Mouse (Mus musculus): ENCODE data around the gene Mogs. TPM values are rescaled to one million over a fixed set of nuclear protein-coding genes. Genes with fewer than 3 reads are reported as not detected.
A peak's percentile ranks its signal among the peaks of the same experiment; 100 is the strongest.

The Mogs gene
- total and polyA plus RNA-seq, 2 experiments from 2014 or later, result 18.8 to 40.3 TPM

DNA sequence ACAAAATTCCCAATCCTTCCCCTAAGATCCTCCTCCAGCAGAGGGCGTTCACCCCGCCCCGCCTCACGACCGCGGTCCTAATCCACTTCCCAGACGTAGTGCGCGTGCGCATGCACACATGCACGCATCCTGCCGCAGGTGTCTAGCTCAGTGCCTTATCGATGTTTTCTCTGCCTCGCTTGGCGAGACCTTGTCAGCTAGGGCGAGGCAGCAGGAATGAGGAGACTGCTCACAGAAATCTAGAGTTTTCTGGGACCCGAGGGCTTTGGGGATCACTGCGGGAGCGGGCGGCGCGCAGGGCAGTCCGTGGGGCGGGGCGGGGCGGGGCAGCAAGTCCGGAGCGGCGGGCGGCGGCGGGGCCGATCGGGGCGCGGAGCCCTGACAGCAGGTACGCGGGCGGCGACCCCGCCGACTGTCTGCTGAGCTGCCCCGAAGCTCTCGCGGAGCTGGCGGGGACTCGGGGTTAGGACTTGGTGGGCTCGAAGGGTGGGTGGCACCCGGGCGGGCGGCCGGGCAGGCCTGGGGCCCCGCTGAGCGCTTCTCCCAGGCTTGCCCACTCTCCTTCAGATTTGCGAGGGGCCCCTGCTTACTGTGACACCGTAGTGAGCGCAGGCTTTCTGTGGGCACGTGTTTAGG lies 50.4 kb downstream of the Mogs start, which contains the start of gene Dctn1:
Gene Dctn1 (plus strand): TSS at position 314 of the 636 bp plus-strand sequence.
- H3K27me3 ChIP-seq (ENCODE audit: insufficient read depth, low read length), result peaks cover 19% of the 10 kb centered on the region
- H3K9me3 ChIP-seq (ENCODE audit: low read length), result no peaks in the 10 kb centered on the region
- DNase-seq (ENCODE audit: low spot score) (peak; percentile 96), ATAC-seq (ENCODE audit: low FRiP score) (peak; percentile 87)
- peak within 1 kb of the TSS; percentile 83 for H3K4me3 ChIP-seq (ENCODE audit: low read depth, low read length)
- H3K9ac ChIP-seq (replicated peaks; ENCODE audit: low read length, poor library complexity, severe bottlenecking), result peak within 1 kb of the TSS; percentile 82
- peak within 1 kb of the TSS; percentile 67 for H3K4me2 ChIP-seq (ENCODE audit: low read depth, low read length, poor library complexity, severe bottlenecking)
- no peaks in the 10 kb centered on the region for H3K36me3 ChIP-seq (ENCODE audit: insufficient read depth, low read length)
- H3K27ac ChIP-seq (ENCODE audit: low read depth, low read length), result peak within 1 kb of the TSS; percentile 91
- H3K4me1 ChIP-seq (ENCODE audit: insufficient read depth, low read length), result peaks cover 6% of the 10 kb centered on the region; the same call in 1 of the 2 replicates
- WGBS, result under 1% methylated on average over 58 of the region's 58 CpGs
- TF ChIP-seq CTCF (IDR thresholded peaks at IDR 0.05), result peak; percentile 95

GRCm38 (mm10) chr6:83166243-83166630 lies 50.9 kb downstream of the Mogs start:
- peak; percentile 49 for DNase-seq (ENCODE audit: low spot score)

More at GRCm38 (mm10) chr6:83166243-83166630, 50.9 kb downstream of the Mogs start:
- peak; percentile 22; the same call in 1 of the 2 replicates for TF ChIP-seq CTCF (IDR thresholded peaks at IDR 0.05)
- H3K36me3 ChIP-seq (ENCODE audit: insufficient read depth, low read length), result no peaks in the 10 kb centered on the region
- H3K4me1 ChIP-seq (ENCODE audit: insufficient read depth, low read length), result peaks cover 6% of the 10 kb centered on the region; the same call in 1 of the 2 replicates
- ATAC-seq (ENCODE audit: low FRiP score), result peak; percentile 28; the same call in 1 of the 2 replicates
- H3K27ac ChIP-seq (ENCODE audit: low read depth, low read length), result peak overlapping the region; percentile 91
- H3K9me3 ChIP-seq (ENCODE audit: low read length), result no peaks in the 10 kb centered on the region
- H3K4me3 ChIP-seq (ENCODE audit: low read depth, low read length), result peak overlapping the region; percentile 83
- peak overlapping the region; percentile 82 for H3K9ac ChIP-seq (replicated peaks; ENCODE audit: low read length, poor library complexity, severe bottlenecking)
- peaks cover 14% of the 10 kb centered on the region for H3K27me3 ChIP-seq (ENCODE audit: insufficient read depth, low read length)
- under 1% methylated on average over 12 of the region's 12 CpGs for WGBS
- H3K4me2 ChIP-seq (ENCODE audit: low read depth, low read length, poor library complexity, severe bottlenecking), result peak overlapping the region; percentile 67

MicroRNA genes within 50 kb of the gene (microRNA counts, 519-probe panel; counts per million panel counts)
- 528 counts per million, percentile 58 among the panel's probes with 10 or more counts for microRNA mmu-miR-3470a+mmu-miR-3470b

Small RNAs within 50 kb of the gene (microRNA-seq; reads per million reads assigned to microRNA genes)
- gene Mir3470a (ENCODE audit: borderline number of aligned reads), result not detected

Other genes starting within 250 kb of the Mogs start
- 15.4 and 15.5 TPM in 2 replicates for gene Sema4f, start 175.7 kb upstream of the Mogs start, total RNA-seq (2014; rRNA removed)
- gene Sema4f, start 175.7 kb upstream of the Mogs start, polyA plus RNA-seq (2015; fragmentation: Nextera tagmentation; extraction: Ambion mirVana), result 16.6 and 16.9 TPM in 2 replicates
- gene M1ap, start 168.6 kb upstream of the Mogs start, total RNA-seq (2014; rRNA removed), result 1.2 TPM in 1 of 2 replicates, not detected in the other
- 0.12 TPM in 1 of 2 replicates, not detected in the other for gene M1ap, start 168.6 kb upstream of the Mogs start, polyA plus RNA-seq (2015; fragmentation: Nextera tagmentation; extraction: Ambion mirVana)
- 3.9 and 5.0 TPM in 2 replicates for gene Dok1, start 82.0 kb upstream of the Mogs start, total RNA-seq (2014; rRNA removed)
- gene Dok1, start 82.0 kb upstream of the Mogs start, polyA plus RNA-seq (2015; fragmentation: Nextera tagmentation; extraction: Ambion mirVana), result 1.1 and 2.3 TPM in 2 replicates
- gene Loxl3, start 81.3 kb upstream of the Mogs start, total RNA-seq (2014; rRNA removed), result 6.9 and 7.3 TPM in 2 replicates
- 4.7 and 5.6 TPM in 2 replicates for gene Loxl3, start 81.3 kb upstream of the Mogs start, polyA plus RNA-seq (2015; fragmentation: Nextera tagmentation; extraction: Ambion mirVana)
- gene Aup1, start 61.0 kb upstream of the Mogs start, total RNA-seq (2014; rRNA removed), result 180 and 190 TPM in 2 replicates
- gene Aup1, start 61.0 kb upstream of the Mogs start, polyA plus RNA-seq (2015; fragmentation: Nextera tagmentation; extraction: Ambion mirVana), result 130 and 155 TPM in 2 replicates
- gene Htra2, start 60.2 kb upstream of the Mogs start, total RNA-seq (2014; rRNA removed), result 45.4 and 56.5 TPM in 2 replicates
- 87.8 and 93.4 TPM in 2 replicates for gene Htra2, start 60.2 kb upstream of the Mogs start, polyA plus RNA-seq (2015; fragmentation: Nextera tagmentation; extraction: Ambion mirVana)
- 0.09 and 0.11 TPM in 2 replicates for gene Dqx1, start 57.7 kb upstream of the Mogs start, total RNA-seq (2014; rRNA removed)
- 0.30 and 0.32 TPM in 2 replicates for gene Dqx1, start 57.7 kb upstream of the Mogs start, polyA plus RNA-seq (2015; fragmentation: Nextera tagmentation; extraction: Ambion mirVana)
- gene Tlx2, start 45.2 kb upstream of the Mogs start, total RNA-seq (2014; rRNA removed), result not detected in 2 replicates
- gene Tlx2, start 45.2 kb upstream of the Mogs start, polyA plus RNA-seq (2015; fragmentation: Nextera tagmentation; extraction: Ambion mirVana), result not detected in 2 replicates
- gene Pcgf1, start 37.6 kb upstream of the Mogs start, total RNA-seq (2014; rRNA removed), result 11.8 and 20.4 TPM in 2 replicates
- 30.4 and 35.5 TPM in 2 replicates for gene Pcgf1, start 37.6 kb upstream of the Mogs start, polyA plus RNA-seq (2015; fragmentation: Nextera tagmentation; extraction: Ambion mirVana)
- gene Lbx2, start 29.1 kb upstream of the Mogs start, total RNA-seq (2014; rRNA removed), result not detected in 2 replicates
- gene Lbx2, start 29.1 kb upstream of the Mogs start, polyA plus RNA-seq (2015; fragmentation: Nextera tagmentation; extraction: Ambion mirVana), result 0.26 TPM in 1 of 2 replicates, not detected in the other
- 13.6 and 26.0 TPM in 2 replicates for gene Ccdc142, start 13.9 kb upstream of the Mogs start, total RNA-seq (2014; rRNA removed)
- gene Ccdc142, start 13.9 kb upstream of the Mogs start, polyA plus RNA-seq (2015; fragmentation: Nextera tagmentation; extraction: Ambion mirVana), result 6.0 TPM in 2 replicates
- 4.4 and 8.1 TPM in 2 replicates for gene Gm42688, start 13.9 kb upstream of the Mogs start, total RNA-seq (2014; rRNA removed)
- 3.5 and 4.4 TPM in 2 replicates for gene Gm42688, start 13.9 kb upstream of the Mogs start, polyA plus RNA-seq (2015; fragmentation: Nextera tagmentation; extraction: Ambion mirVana)
- gene Mrpl53, start 6.5 kb upstream of the Mogs start, total RNA-seq (2014; rRNA removed), result 46.4 and 57.2 TPM in 2 replicates
- gene Mrpl53, start 6.5 kb upstream of the Mogs start, polyA plus RNA-seq (2015; fragmentation: Nextera tagmentation; extraction: Ambion mirVana), result 115 and 118 TPM in 2 replicates
- gene Wbp1, start 6.1 kb downstream of the Mogs start, total RNA-seq (2014; rRNA removed), result 152 and 199 TPM in 2 replicates
- 85.3 and 91.6 TPM in 2 replicates for gene Wbp1, start 6.1 kb downstream of the Mogs start, polyA plus RNA-seq (2015; fragmentation: Nextera tagmentation; extraction: Ambion mirVana)
- 29.4 and 40.9 TPM in 2 replicates for gene Ino80b, start 9.9 kb downstream of the Mogs start, total RNA-seq (2014; rRNA removed)
- gene Ino80b, start 9.9 kb downstream of the Mogs start, polyA plus RNA-seq (2015; fragmentation: Nextera tagmentation; extraction: Ambion mirVana), result 14.6 and 16.2 TPM in 2 replicates
- 24.3 and 30.9 TPM in 2 replicates for gene Rtkn, start 20.0 kb downstream of the Mogs start, total RNA-seq (2014; rRNA removed)
- 12.5 and 14.6 TPM in 2 replicates for gene Rtkn, start 20.0 kb downstream of the Mogs start, polyA plus RNA-seq (2015; fragmentation: Nextera tagmentation; extraction: Ambion mirVana)
- 12.7 and 15.9 TPM in 2 replicates for gene Wdr54, start 40.9 kb downstream of the Mogs start, total RNA-seq (2014; rRNA removed)
- 21.5 and 27.5 TPM in 2 replicates for gene Wdr54, start 40.9 kb downstream of the Mogs start, polyA plus RNA-seq (2015; fragmentation: Nextera tagmentation; extraction: Ambion mirVana)
- 15.6 and 20.5 TPM in 2 replicates for gene 1700003E16Rik, start 40.9 kb downstream of the Mogs start, total RNA-seq (2014; rRNA removed)
- 18.0 and 18.2 TPM in 2 replicates for gene 1700003E16Rik, start 40.9 kb downstream of the Mogs start, polyA plus RNA-seq (2015; fragmentation: Nextera tagmentation; extraction: Ambion mirVana)
- 126 and 129 TPM in 2 replicates for gene Dctn1, start 50.4 kb downstream of the Mogs start, total RNA-seq (2014; rRNA removed)
- gene Dctn1, start 50.4 kb downstream of the Mogs start, polyA plus RNA-seq (2015; fragmentation: Nextera tagmentation; extraction: Ambion mirVana), result 166 TPM in 2 replicates
- gene Slc4a5, start 104.3 kb downstream of the Mogs start, total RNA-seq (2014; rRNA removed), result 0.57 and 3.3 TPM in 2 replicates
- 0.16 and 0.25 TPM in 2 replicates for gene Slc4a5, start 104.3 kb downstream of the Mogs start, polyA plus RNA-seq (2015; fragmentation: Nextera tagmentation; extraction: Ambion mirVana)
- gene Mthfd2, start 210.4 kb downstream of the Mogs start, total RNA-seq (2014; rRNA removed), result 19.2 and 24.0 TPM in 2 replicates
- gene Mthfd2, start 210.4 kb downstream of the Mogs start, polyA plus RNA-seq (2015; fragmentation: Nextera tagmentation; extraction: Ambion mirVana), result 27.0 and 32.0 TPM in 2 replicates
- 23.2 and 31.6 TPM in 2 replicates for gene Mob1a, start 210.5 kb downstream of the Mogs start, total RNA-seq (2014; rRNA removed)
- 8.7 and 9.0 TPM in 2 replicates for gene Mob1a, start 210.5 kb downstream of the Mogs start, polyA plus RNA-seq (2015; fragmentation: Nextera tagmentation; extraction: Ambion mirVana)
- 9.6 and 10.6 TPM in 2 replicates for gene Bola3, start 233.7 kb downstream of the Mogs start, total RNA-seq (2014; rRNA removed)
- 46.2 and 51.2 TPM in 2 replicates for gene Bola3, start 233.7 kb downstream of the Mogs start, polyA plus RNA-seq (2015; fragmentation: Nextera tagmentation; extraction: Ambion mirVana)